Mouse (Mus musculus) liver (tissue): Measurements from ENCODE around the gene Cnot1.
"Not testable (repeated sequence)": the region's sequence is repeated elsewhere in the genome, so short reads cannot be mapped to it uniquely, and the experiment has no call there.

Experiments
- DNase-seq: peaks from one replicate; pipeline ENCODE4 v3.0.0-alpha.2; 2020; ENCODE audit warnings: mixed read lengths

Cnot1 gene

GRCm38 (mm10) chr8:95816044-95816708, 8.9 kb upstream of the Cnot1 start:
- DNase-seq: no peak

- no peak for DNase-seq
Measured at GRCm38 (mm10) chr8:95810184-95810591, 2.9 kb upstream of the Cnot1 start.

- DNase-seq: no peak
Measured at GRCm38 (mm10) chr8:95809116-95809515, 1.9 kb upstream of the Cnot1 start.

GRCm38 (mm10) chr8:95808631-95809030, 1.4 kb upstream of the Cnot1 start:
- DNase-seq: no peak

- peak; percentile 89 for DNase-seq
Measured at GRCm38 (mm10) chr8:95807861-95808260, 597 bp upstream of the Cnot1 start.

GRCm38 (mm10) chr8:95806461-95807191, 638 bp downstream of the Cnot1 start:
- DNase-seq: peak; percentile 57

- DNase-seq: no peak
Measured at GRCm38 (mm10) chr8:95805482-95805881, 1.8 kb downstream of the Cnot1 start.

- DNase-seq: no peak
Measured at GRCm38 (mm10) chr8:95802231-95802630, 5.0 kb downstream of the Cnot1 start.

GRCm38 (mm10) chr8:95801476-95802064, 5.7 kb downstream of the Cnot1 start:
- no peak for DNase-seq

GRCm38 (mm10) chr8:95800353-95800752, 6.9 kb downstream of the Cnot1 start:
- no peak for DNase-seq

- DNase-seq: no peak
Measured at GRCm38 (mm10) chr8:95799891-95800290, 7.4 kb downstream of the Cnot1 start.

- no peak for DNase-seq
Measured at GRCm38 (mm10) chr8:95799117-95799516, 8.1 kb downstream of the Cnot1 start.

- not testable (repeated sequence) for DNase-seq
Measured at GRCm38 (mm10) chr8:95795333-95796061, 11.8 kb downstream of the Cnot1 start.

GRCm38 (mm10) chr8:95785591-95785990, 21.7 kb downstream of the Cnot1 start:
- DNase-seq: no peak

GRCm38 (mm10) chr8:95782628-95783027, 24.6 kb downstream of the Cnot1 start:
- DNase-seq: no peak

GRCm38 (mm10) chr8:95781775-95782174, 25.5 kb downstream of the Cnot1 start:
- DNase-seq: no peak

GRCm38 (mm10) chr8:95781085-95781484, 26.2 kb downstream of the Cnot1 start:
- DNase-seq: no peak

GRCm38 (mm10) chr8:95764133-95764532, 43.1 kb downstream of the Cnot1 start:
- DNase-seq: no peak

GRCm38 (mm10) chr8:95760323-95760722, 46.9 kb downstream of the Cnot1 start:
- DNase-seq: peak; percentile 12

GRCm38 (mm10) chr8:95751924-95752323, 55.3 kb downstream of the Cnot1 start:
- no peak for DNase-seq

GRCm38 (mm10) chr8:95748028-95748427, 59.2 kb downstream of the Cnot1 start:
- DNase-seq: no peak

- DNase-seq: no peak
Measured at GRCm38 (mm10) chr8:95741732-95742131, 65.5 kb downstream of the Cnot1 start.

GRCm38 (mm10) chr8:95738596-95738995, 68.7 kb downstream of the Cnot1 start:
- DNase-seq: no peak
